Mouse (Mus musculus) cerebral cortex, adult 2 months (tissue): ENCODE results near the gene Omd.

Experiments
- whole genome bisulfite sequencing: fragments of 180-500 bp; shearing (Covaris S2); methylation state at CpG from one replicate; pipeline ENCODE4 v1.1.7; 2018; 5-methylcytosine and 5-hydroxymethylcytosine counted together

The Omd gene

DNA sequence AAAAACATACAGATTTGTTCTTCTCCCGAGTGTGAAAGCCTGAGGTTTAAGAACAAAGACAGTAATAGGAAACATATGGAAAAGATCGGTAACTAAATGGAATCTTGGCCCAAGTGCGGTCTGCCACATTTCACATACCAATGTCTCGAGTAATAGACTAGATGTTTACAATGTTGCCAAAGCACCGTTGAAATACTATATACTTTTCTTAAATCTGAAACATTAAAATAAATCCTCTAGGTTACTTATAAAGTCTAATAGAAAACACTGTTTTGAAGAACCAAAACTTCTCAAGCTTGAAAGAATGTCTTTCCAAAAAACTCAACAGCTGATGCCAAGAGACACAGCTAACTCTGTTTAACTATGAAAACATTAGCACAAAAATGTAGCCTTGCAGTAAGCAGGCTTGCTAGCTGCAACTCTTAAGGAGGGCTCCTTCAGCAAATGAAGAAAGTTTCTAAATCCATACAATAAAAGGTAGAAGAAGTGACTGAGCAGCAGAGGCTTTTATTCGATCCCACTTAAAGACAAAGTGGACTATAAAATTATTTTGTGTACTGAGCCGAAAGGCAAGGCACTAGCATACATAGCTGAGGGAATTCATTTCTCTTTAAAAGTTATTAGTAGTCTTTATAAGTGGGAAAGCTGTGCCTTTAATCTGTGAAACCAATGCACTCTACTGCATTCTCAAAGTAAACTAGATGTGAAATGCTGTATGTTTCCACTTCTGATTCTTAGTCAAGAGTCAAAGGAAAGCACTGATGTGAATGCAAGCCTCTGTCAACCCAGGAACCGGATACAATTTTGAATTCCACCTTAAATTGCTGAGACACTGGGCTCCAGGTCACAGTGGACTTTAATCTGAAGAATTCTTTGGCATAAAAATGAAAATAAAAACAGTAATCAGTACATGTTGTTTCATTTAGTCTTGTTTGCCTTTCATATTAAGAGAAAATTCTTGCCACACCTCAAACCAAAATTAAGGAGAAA is at the start of gene Omd:
Omd (plus strand) TSS at position 922 of the 990 bp plus-strand sequence.
- WGBS, result 55% methylated on average over 8 of the region's 8 CpGs

DNA sequence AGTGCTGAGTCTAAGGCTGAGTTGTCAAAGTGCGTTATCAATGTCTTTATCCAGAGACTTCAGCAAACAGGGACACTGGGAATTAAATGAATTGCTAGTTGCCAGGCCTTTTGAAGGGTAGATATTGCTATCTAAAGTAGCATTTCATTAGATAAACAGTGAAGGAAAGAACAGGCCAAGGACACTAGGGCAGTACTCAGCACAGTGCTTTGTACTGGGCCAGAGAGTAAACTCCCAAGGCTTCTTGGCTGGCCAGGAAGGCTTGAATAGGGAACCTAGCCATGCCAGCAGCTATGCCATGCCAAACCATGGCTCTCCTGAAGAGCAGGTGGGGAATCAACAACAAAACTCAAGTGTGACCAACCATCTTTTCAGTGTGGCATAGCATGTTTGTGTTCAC is 45.3 kb upstream of the Omd start:
- 100% methylated on average over 1 of the region's 1 CpGs for WGBS

DNA sequence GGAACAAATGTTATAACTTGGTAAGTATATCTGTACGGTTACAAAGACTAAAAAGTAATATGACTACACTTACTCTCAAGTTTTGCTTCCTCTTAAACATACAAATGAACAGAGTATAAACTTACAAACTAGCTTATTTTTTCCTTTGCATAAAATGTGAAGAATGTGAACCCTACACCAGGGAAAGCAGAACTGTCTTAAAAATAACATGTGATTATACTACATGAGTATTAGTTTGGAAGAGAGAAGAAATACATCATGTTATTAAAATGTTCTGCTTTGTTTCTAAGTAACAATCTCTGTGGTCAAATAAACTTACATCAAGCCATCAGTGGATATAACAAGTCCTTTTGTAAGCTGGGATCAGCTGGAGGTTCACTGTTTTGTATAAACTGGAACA is 43.6 kb upstream of the Omd start:
- 91% methylated on average over 1 of the region's 1 CpGs for WGBS

GRCm38 (mm10) chr13:49544279-49544678 is 38.0 kb upstream of the Omd start, which contains the start of gene Aspn:
TSS of gene Aspn (plus strand) at chr13:49544443.
- WGBS, result 73% methylated on average over 3 of the region's 3 CpGs

DNA sequence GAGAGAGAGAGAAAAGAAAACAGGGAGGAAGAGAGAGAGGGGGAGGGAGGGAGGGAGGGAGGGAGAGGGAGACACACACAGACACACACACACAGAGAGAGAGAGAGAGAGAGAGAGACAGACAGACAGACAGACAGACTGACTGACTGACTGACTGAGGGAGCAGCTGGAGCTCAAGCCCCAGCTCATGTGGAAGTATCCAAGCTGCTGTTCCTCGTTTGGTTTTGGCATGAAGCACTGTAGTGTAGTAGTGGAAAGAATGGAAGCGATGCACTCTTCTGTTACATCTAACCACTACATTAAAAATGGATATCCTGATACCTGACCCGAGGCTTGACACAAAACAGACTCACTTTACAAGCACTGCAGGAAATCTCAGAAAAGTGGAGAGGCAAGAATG is 36.6 kb upstream of the Omd start:
- 62% methylated on average over 3 of the region's 3 CpGs for WGBS

- 90% methylated on average over 1 of the region's 1 CpGs for WGBS
Observed at GRCm38 (mm10) chr13:49546517-49546916, 35.7 kb upstream of the Omd start.

GRCm38 (mm10) chr13:49547563-49548150 is 34.6 kb upstream of the Omd start:
- WGBS, result 81% methylated on average over 1 of the region's 1 CpGs

DNA sequence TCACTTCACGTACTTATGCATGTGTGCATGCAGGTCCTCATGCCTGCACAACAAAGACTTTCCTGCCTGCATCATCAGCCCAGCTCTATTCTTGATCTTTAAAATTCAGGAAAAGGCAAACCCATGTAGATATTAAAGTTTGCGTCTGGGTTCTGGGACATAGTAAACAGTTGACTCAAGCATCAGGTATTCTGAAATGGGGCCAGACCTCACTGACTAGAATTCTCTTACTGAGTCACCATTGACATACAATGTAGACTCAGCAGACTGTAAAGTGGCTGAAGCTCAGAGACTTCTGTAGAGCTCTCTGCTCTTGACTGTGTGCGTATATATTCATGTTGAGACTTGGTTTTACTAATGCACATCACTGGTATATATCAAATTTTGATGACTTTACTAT is 32.6 kb upstream of the Omd start:
- 94% methylated on average over 3 of the region's 3 CpGs for WGBS

DNA sequence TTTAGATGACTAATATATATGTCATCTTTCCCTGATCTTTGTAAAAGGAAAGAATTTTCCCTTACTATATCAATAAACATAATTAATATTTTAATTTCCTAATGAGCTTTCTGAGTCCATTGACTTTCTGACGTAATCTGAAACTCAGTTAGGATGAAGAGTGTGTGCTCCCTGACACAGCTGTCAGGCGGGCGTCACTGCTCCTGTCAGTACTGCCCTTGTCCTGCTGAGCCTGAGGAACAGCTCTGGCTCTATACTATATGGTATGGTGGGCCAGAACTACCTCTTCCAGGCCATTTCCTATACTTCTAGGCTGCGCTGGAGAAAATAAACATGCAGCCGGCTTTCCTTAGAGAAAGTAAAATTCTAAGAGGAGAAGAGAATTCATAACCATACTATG is 27.7 kb upstream of the Omd start:
- 88% methylated on average over 5 of the region's 5 CpGs for WGBS

DNA sequence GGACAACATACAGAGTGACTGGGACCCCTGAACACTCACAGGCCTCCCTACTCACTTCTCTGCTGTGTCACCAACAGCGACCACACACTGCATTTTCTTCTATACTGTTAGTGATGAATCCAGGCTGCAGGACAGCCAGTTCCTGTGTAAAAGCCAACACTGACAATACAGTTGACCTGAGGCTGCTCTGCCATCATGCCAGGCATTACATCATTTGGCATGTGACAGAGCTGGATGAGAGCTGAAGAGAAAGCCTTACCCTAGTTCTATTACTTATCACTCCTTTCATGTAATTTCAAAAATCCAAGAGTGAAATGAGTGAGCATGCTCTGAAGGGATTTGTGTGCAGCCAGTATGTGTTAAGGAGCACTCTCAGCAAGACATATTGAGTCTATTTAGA is 26.1 kb upstream of the Omd start:
- WGBS, result 72% methylated on average over 1 of the region's 1 CpGs

DNA sequence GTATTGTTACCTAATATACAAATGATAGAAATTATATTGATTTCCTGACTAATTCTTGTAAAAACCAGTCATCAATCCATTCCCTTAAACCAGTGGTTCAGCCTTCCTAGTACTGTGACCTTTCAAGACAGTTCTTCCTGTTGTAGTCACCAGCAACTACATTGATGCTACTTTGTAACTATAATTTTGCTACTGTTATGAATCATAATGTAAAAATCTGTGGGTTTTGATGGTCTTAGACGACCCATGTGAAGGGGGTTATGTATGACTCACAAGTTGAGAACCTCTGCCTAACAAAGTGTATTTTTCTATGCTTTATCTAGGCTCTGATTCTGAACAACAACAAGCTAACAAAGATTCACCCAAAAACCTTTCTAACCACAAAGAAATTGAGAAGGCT is 25.3 kb upstream of the Omd start:
- WGBS, result 74% methylated on average over 1 of the region's 1 CpGs

DNA sequence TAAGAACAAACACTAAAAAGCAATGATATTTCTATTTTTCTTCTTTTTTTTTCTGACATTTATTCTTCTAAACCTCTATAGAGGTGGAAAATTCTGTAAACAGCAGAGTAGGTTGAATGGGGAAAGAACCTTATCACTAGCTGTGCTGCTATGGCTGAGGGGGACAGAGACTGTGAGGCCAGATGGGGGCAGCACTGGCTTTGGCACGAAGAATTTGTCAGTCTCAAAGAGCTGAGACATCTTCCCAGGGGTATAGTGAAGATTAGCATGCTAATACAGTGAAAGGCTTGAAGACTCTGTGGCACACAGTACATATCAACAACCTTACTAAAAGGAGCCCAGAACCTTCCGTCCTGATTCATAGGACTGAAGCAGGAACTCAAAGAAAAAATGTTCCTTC is 23.1 kb upstream of the Omd start:
- WGBS, result 40% methylated on average over 2 of the region's 2 CpGs

DNA sequence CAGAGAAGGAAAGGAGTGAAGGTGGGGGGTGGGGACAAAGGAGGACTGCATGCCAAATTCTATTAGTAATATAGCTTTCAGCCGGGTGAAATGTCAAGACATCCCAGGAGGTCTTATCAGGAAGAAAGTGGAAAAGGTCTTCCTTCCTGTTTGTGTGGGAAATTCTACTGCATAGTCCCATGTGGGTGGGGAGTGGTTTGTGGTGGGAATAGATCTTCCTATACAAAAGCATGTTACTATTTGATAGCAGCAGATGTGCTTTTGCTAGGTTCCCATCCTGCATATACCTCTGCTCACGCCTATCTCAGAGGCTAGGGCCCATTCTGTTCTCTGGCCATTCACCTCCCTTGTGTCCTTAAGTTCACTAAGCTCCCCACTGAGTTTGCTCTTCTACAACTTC is 21.4 kb upstream of the Omd start:
- 67% methylated on average over 2 of the region's 2 CpGs for WGBS

- 82% methylated on average over 1 of the region's 1 CpGs for WGBS
Observed at GRCm38 (mm10) chr13:49564347-49564746, 17.9 kb upstream of the Omd start.

DNA sequence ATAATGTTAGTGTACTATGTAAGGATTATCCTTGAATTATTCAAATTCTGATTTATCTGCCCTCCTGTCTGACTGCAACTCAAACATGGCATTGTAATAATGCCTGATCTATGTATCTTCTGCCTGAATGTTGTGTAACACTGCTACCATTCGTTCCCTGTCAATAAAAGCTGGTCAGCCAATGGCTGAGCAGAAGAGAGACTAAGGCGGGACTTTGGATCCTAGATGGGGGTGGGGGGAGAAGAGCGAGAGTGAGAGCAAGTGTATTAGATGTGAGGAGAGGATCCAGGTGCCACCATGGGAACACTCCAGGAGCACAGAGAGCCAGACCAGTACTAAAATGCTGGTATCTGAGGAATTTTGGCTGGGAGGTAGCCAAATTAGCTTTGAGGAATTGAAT is 11.9 kb upstream of the Omd start:
- whole genome bisulfite sequencing, result 79% methylated on average over 3 of the region's 3 CpGs

DNA sequence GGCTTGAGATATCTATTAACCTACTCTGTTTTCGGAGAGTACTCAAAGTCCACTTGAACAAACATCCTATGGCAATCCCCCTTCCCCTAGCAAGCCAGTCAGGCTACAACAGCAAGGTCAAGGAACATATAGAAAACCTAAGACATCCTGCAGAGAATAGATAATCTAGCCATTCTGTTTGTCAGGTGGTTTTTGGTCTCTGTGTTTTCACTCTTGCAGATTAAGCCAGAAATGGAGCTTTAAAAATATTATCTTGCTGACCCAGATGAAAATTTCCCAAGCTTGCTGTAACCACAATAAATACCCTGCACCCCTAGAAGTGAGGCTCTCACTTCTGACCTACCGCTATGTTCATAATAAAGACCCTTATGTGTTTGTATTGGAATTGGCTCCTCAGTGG is 10.8 kb upstream of the Omd start:
- WGBS, result 92% methylated on average over 2 of the region's 2 CpGs

DNA sequence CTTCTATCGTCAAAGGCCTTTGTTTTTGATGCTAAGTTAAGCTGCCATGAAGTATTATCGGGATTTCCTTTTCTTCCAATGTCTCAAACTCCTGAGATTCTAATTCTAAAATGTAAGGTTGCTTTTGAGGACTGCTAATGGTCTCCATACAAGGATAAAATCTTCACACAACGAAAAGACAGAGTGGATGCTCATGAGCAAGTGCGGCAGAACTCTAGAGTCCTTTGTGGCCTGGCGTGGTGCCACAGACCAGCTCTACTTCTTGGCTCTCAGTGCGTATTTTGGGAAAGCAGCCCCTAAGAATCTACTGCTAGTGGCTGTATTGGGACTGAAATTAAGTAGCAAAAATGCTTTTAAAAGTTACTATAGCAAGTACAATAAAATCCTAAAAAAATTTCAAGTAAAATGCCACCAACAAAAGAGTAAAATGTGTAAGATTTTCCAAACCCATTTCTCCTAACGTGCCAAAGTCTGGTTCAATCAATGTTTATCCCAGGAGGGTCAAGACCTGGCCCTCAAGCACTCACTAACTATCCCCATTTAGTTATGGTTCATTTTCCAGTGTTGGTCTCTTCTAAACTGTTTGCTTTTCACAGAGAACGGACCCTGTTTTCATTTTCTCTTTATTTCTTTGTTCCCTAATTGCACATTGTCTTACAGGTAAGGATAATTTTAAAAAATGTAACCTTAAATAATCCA is 2.2 kb downstream of the Omd start:
- WGBS, result 77% methylated on average over 8 of the region's 8 CpGs

- 63% methylated on average over 6 of the region's 6 CpGs for WGBS
Observed at GRCm38 (mm10) chr13:49586062-49586461, 3.8 kb downstream of the Omd start.

DNA sequence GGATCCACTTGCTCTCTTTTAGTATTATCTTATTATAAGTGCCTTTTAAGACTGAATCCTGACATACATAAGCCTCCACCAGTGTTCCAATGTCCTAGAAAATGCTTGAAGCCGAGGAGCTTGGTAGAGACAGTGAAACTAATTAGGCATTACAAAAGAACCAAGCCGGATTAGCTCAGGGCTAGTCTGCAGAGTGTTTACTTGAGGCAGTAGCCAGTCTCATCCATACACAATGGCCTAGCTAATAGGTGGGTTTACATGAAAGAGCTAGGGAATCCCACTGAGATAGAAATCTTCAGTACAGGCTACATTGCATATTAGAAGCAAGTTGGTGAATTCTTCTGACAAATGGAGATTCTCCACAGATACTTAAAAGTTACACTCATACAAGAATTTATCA is 20.3 kb downstream of the Omd start:
- WGBS, result 73% methylated on average over 2 of the region's 2 CpGs

DNA sequence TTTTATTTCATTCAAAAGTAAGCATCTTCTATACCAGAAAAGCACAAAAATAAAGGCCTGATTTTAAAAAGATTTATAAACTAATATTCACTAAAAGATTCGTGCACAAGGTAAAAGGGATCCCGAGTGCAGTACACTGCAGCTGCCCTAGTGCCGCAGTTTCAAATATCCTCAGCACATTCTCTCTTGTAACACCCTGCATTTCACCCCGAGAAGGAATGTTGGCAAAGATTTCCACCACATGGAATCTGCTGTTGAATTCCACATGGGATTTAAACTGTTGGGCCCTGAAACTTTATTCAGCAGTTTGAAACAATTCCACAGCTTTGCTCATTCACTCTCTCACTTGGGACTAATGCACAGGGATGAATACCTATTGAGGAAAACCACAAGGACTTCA is 25.5 kb downstream of the Omd start, which contains the start of gene Ogn:
Ogn (plus strand) TSS at position 333 of the 400 bp plus-strand sequence.
- 72% methylated on average over 4 of the region's 4 CpGs for WGBS

DNA sequence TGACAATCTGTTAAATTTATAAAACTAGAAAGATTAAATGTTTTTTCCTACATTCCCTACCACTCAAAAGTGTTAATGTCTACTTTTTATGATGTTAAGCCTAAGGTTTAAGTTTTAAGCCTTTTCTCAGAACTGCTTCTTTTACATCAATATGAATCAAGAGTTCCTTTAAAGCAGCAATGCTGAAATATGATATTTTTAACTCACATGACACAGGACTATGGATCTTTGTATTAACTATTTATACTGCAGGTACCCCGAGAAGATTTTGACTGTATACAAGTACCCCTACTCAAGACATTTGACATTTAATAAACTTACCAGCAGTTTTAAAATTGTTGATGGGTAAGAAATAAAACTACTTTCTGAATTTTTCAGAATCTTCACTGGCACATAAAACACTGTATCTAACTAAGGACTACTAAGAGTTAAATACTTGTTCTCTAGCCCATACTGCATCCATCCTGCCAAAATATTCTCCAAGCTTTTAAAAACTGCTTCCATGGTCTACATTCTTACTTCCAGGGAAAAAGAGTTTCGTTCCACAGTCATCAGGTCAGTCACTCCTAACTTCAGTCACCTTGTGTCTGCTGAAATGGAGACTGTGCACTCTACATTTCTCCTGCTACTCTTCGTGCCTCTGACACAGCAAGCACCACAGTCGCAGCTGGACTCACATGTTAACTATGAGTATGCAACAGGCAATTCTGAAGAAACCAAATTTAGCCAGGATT is 26.5 kb downstream of the Omd start:
- WGBS, result 83% methylated on average over 4 of the region's 4 CpGs

GRCm38 (mm10) chr13:49617021-49617420 is 34.8 kb downstream of the Omd start:
- WGBS, result 96% methylated on average over 3 of the region's 3 CpGs
